Mouse (Mus musculus) induced T-regulatory cell, adult 2 months (primary cell): ENCODE data around the gene Vps37b.
"Not testable (repeated sequence)": the region's sequence is repeated elsewhere in the genome, so short reads cannot be mapped to it uniquely, and the experiment has no call there.

Experiments
- DNase-seq: peaks from one replicate; pipeline ENCODE4 v3.0.0-alpha.2; 2012; ENCODE audit warnings: low read depth

Gene Vps37b

DNA sequence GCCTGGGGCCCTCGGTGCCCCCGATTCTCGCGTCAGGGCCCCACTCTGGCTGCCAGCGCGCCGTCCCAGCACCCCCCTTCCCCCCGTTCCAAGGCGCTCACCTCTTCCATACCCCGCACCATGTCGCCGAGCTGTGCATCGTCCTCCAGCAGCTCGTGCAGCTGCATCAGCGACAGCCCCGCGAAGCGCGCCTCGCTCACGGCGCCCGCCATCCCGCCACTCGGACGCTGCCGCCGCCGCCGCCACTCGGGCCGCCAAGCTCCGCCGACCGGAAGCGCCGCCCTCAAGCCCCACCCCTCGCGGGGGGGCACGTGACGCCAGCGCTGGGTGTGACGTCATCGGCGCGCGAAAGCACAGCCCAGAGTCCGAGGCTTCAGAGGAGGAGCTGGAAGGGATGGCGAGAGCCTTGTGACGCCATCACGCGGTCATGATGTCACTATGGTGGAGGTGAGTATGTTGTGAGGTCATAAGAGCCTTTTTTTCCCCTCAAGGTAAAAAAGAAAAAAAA, at the start of gene Vps37b:
TSS of gene Vps37b (minus strand) at position 270 of the 508 bp plus-strand sequence.
- DNase-seq: peak; percentile 97

DNA sequence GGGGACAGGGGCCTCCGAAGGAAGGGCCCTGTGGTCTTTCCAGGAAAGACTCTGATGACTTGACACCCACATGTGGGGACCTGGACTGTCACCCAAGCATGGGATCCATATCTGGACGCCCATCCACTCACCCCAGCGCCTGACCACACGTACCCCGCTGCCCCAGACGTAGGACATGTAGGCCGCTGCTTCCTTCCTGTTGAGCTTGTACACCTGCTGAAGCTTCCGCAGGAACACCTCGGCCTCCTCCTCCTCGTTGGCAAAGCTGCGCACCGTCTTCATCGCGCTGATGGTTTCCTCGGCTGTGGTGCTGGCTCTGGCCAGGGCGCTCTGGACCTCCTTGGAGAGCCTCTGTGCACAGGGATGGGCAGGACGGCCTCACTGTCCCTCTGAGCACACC, 47.8 kb upstream of the Vps37b start:
- peak; percentile 79 for DNase-seq

DNA sequence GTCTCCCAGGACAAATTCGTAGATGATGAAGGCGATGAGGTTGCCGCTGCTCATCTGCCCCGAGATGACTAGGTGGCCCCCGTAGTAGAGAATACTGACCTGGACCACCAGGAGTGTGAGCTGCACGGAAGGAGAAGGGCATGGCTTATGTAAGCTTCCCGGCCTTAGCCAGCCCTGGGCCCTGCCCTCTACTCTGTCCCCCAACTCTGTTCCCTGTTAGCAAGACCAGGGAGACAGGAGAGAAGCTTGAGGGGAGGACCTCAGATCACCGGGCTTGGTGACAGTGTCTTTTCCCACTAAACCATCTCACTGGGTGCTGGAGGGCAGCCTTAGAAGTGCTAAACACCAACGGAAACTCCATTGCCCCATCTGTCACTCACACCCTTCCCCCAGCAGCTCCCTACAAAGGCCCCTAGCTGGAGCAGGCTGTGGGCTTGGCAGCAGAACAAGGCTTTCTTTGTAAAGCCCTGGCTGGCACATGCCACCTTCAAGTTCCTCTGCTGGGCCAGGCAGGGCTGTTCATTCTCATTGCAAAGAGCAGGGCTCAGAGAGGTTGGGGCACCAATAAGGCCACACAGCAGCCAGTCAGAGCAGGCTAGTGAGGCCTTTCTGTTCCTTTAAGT, 46.8 kb upstream of the Vps37b start:
- peak; percentile 76 for DNase-seq

- DNase-seq: peak; percentile 69
Observed at GRCm38 (mm10) chr5:124077856-124078460, 45.9 kb upstream of the Vps37b start.

DNA sequence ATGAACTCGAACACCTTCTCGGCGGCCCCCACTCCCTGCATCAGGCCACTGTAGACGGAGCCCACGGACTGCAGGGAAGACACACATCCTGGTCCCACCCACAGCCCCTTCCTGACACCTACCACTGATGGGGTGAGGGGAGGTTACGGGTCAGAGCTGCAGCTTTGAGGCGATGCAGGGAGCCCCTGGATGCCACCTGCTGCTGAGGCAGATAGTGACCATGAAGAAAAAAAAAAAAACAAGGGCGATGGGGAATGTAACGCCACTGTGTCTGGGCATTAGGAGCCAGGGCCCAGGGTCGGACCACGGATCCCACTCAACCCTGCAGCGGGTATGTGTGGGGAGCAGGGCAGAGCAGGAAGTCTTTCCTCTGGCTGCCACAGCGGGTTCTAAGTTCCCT, 45.2 kb upstream of the Vps37b start:
- peak; percentile 42 for DNase-seq

GRCm38 (mm10) chr5:124076559-124076958, 44.5 kb upstream of the Vps37b start:
- DNase-seq: peak; percentile 55

GRCm38 (mm10) chr5:124075716-124076115, 43.6 kb upstream of the Vps37b start:
- DNase-seq: peak; percentile 86

- DNase-seq: peak; percentile 94
Observed at GRCm38 (mm10) chr5:124074845-124075307, 42.8 kb upstream of the Vps37b start.

- no peak for DNase-seq
Observed at GRCm38 (mm10) chr5:124073682-124074081, 41.6 kb upstream of the Vps37b start.

GRCm38 (mm10) chr5:124069657-124070056, 37.6 kb upstream of the Vps37b start:
- no peak for DNase-seq

- no peak for DNase-seq
Observed at GRCm38 (mm10) chr5:124062037-124062824, 30.2 kb upstream of the Vps37b start.

GRCm38 (mm10) chr5:124059677-124060076, 27.6 kb upstream of the Vps37b start:
- DNase-seq: no peak

DNA sequence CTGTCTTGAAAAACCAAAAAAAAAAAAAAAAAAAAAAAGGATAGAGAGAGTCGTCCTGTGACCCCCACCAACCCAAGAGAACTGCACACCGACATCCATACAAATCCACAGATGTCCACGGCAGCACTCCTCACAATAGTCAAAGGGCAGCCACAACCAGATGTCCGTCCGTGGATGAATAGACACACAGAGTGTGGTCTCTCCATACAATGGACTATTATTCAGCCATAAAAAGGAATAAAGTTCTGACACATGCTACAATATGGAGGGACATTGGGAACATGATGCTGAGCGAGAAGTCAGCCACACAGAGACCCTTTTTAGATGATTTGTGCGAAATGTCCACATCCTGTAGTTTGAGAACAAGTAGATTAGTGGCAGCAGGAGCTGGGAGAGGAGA, 26.7 kb upstream of the Vps37b start:
- DNase-seq: no peak

DNA sequence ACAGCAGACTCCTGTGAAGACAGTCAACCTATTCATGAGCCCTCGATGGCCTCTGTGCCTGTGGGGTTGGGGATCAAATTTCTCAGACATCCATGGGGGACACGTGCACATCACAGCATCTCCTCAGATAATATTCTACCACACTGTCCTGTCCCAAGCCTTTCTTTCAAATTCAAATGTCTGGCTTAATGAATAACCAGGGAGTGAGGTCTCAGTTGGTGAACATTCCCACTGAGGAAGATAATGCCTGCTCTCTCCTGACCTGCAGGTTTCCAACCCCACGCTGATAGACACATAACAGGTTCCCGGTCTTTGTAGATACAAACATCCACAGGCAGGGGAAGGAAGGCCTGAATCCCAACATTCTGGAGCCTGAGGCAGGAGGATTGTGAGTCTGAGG, 24.9 kb upstream of the Vps37b start:
- no peak for DNase-seq

GRCm38 (mm10) chr5:124056219-124056618, 24.1 kb upstream of the Vps37b start:
- DNase-seq: peak; percentile 41

DNA sequence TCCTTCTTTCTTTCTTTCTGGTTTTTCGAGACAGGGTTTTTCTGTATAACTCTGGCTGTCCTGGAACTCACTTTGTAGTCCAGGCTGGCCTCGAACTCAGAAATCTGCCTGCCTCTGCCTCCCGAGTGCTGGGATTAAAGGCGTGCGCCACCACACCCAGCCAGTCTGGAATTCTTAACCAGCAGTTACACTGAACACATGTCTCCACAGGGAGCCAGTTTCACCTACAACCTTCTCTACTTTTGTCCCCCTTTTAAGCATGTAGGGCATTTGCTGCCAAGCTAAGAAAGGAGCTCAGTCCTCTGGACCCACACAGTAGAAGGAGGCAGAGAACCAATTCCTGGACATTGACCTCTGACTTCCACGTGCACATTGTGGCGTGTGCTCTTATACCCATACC, 20.6 kb upstream of the Vps37b start:
- DNase-seq: not testable (repeated sequence)

DNA sequence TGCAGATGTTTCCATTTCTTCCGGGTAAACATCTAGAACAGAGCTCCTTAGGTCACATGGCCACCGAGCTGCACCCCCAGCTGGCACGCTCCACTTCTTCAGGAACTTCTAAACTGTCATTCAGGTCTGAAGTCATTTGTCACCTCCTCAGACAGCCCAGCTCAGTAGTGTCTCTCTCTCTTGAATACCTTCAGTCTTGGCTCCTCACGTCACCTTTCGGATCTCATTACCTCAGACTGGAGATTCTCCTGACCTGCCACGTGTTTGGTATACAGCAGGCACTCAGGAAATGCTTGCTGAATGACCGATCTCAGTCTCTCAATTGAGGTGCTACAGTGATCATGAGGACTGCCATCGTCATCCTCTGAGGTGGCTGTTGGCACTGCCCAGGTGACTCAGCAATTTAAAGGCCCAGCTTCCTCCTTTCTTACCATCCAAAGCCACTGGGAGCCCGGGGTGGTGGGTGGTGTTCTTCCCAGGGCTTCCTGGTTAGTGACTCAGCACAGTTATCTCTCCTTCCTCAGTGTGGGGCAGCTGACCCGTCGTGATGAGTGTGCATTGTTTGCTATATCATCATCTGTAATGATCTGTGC, 19.9 kb upstream of the Vps37b start:
- DNase-seq: peak; percentile 62

GRCm38 (mm10) chr5:124050095-124051050, 18.3 kb upstream of the Vps37b start:
- DNase-seq: peak; percentile 74

DNA sequence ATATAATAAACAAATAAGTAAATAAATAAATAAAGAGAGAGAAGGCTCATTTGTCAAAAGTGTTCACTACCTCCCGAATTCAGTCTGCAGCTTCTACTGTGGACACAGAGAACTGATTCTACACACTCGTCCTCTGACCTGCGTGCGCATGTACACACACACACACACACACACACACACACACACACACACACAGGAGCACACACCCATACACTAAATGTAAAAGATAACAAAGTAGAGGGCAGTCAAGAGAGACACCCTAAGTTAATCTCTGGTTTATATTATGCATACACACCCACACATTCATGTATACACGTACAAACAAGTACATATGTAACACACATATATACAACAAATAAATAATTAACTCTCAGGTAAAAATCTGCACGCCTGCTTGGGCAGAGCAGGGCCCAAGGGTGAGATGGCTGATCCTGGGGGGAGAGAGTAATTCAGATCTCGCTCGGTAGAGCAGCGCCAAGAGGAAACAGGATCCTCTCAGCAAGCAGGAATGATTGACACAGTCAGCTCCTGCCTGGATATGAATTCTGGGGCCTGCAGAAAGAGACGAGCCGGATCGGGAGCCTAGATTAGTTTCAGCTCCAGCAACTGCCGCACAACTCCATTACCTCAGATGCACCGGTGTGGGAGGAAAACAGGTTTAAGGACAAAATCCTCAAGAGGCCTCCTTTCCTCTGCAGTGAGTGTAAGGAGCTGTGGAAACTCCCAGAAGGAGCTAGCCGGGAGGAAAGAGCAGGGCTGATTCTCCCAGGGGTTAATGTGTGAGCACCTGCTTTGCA, 17.4 kb upstream of the Vps37b start:
- no peak for DNase-seq

GRCm38 (mm10) chr5:124046741-124047401, 14.8 kb upstream of the Vps37b start:
- DNase-seq: no peak
